Mouse (Mus musculus): ENCODE data around the gene Scube1. TPM values are rescaled to one million over a fixed set of nuclear protein-coding genes. Genes with fewer than 3 reads are reported as not detected.

Gene Scube1
- polyA plus RNA-seq, 1 experiment from 2014 or later, result 3.6 TPM

GRCm38 (mm10) chr15:83696681-83697381 is 28.0 kb downstream of the Scube1 start:
- Histone ChIP-seq H3K9ac (ENCODE audit: low read depth, low read length) (no peak overlapping the region), H3K4me3 (ENCODE audit: low read length) (no peak overlapping the region), H3K36me3 (ENCODE audit: control insufficient read depth, insufficient read depth, low read length) (no peaks in the 10 kb centered on the region), H3K27ac (ENCODE audit: low read length) (no peak overlapping the region; the same call in 1 of the 2 replicates), H3K4me2 (ENCODE audit: low read depth, low read length) (no peak overlapping the region), H3K27me3 (replicated peaks; ENCODE audit: control insufficient read depth, insufficient read depth, low read length) (no peaks in the 10 kb centered on the region), H3K9me3 (ENCODE audit: control insufficient read depth, low read length) (no peaks in the 10 kb centered on the region), H3K4me1 (ENCODE audit: control insufficient read depth, insufficient read depth, low read length) (peaks cover 9% of the 10 kb centered on the region; the same call in 1 of the 2 replicates)
- WGBS, result 45% methylated on average over 14 of the region's 14 CpGs
- ATAC-seq, result no peak

- no peak overlapping the region for H3K4me2 ChIP-seq (ENCODE audit: low read depth, low read length)
- H3K9me3 ChIP-seq (ENCODE audit: control insufficient read depth, low read length), result no peaks in the 10 kb centered on the region
- no peak overlapping the region for H3K9ac ChIP-seq (ENCODE audit: low read depth, low read length)
- H3K4me3 ChIP-seq (ENCODE audit: low read length), result no peak overlapping the region
- H3K27me3 ChIP-seq (replicated peaks; ENCODE audit: control insufficient read depth, insufficient read depth, low read length), result no peaks in the 10 kb centered on the region
- ATAC-seq, result no peak
- H3K27ac ChIP-seq (ENCODE audit: low read length), result no peak overlapping the region
- 72% methylated on average over 11 of the region's 11 CpGs for WGBS
- H3K4me1 ChIP-seq (ENCODE audit: control insufficient read depth, insufficient read depth, low read length), result peaks cover 9% of the 10 kb centered on the region
- no peaks in the 10 kb centered on the region for H3K36me3 ChIP-seq (ENCODE audit: control insufficient read depth, insufficient read depth, low read length)
These were observed 29.7 kb downstream of the Scube1 start for GRCm38 (mm10) chr15:83695159-83695558.

GRCm38 (mm10) chr15:83691901-83692361 is 32.9 kb downstream of the Scube1 start:
- 37% methylated on average over 8 of the region's 8 CpGs for WGBS
- peaks cover 2% of the 10 kb centered on the region; the same call in 1 of the 2 replicates for H3K4me1 ChIP-seq (ENCODE audit: control insufficient read depth, insufficient read depth, low read length)
- no peaks in the 10 kb centered on the region for H3K36me3 ChIP-seq (ENCODE audit: control insufficient read depth, insufficient read depth, low read length)
- H3K27me3 ChIP-seq (replicated peaks; ENCODE audit: control insufficient read depth, insufficient read depth, low read length), result no peaks in the 10 kb centered on the region
- no peak overlapping the region for H3K9ac ChIP-seq (ENCODE audit: low read depth, low read length)
- peak; percentile 39; the same call in 1 of the 2 replicates for ATAC-seq
- no peak overlapping the region for H3K4me3 ChIP-seq (ENCODE audit: low read length)
- H3K27ac ChIP-seq (ENCODE audit: low read length), result peak overlapping the region; percentile 20; the same call in 1 of the 2 replicates
- no peak overlapping the region for H3K4me2 ChIP-seq (ENCODE audit: low read depth, low read length)
- H3K9me3 ChIP-seq (ENCODE audit: control insufficient read depth, low read length), result no peaks in the 10 kb centered on the region

- Histone ChIP-seq H3K4me1 (ENCODE audit: control insufficient read depth, insufficient read depth, low read length) (peaks cover 5% of the 10 kb centered on the region), H3K4me3 (ENCODE audit: low read length) (no peak overlapping the region), H3K27me3 (replicated peaks; ENCODE audit: control insufficient read depth, insufficient read depth, low read length) (no peaks in the 10 kb centered on the region), H3K9ac (ENCODE audit: low read depth, low read length) (no peak overlapping the region), H3K36me3 (ENCODE audit: control insufficient read depth, insufficient read depth, low read length) (no peaks in the 10 kb centered on the region), H3K4me2 (ENCODE audit: low read depth, low read length) (no peak overlapping the region), H3K27ac (ENCODE audit: low read length) (no peak overlapping the region), H3K9me3 (ENCODE audit: control insufficient read depth, low read length) (no peaks in the 10 kb centered on the region)
- ATAC-seq, result no peak
- 58% methylated on average over 12 of the region's 12 CpGs for WGBS
These were observed 34.9 kb downstream of the Scube1 start for GRCm38 (mm10) chr15:83689946-83690345.

GRCm38 (mm10) chr15:83686601-83687000 is 38.2 kb downstream of the Scube1 start:
- Histone ChIP-seq H3K9me3 (ENCODE audit: control insufficient read depth, low read length) (no peaks in the 10 kb centered on the region), H3K4me2 (ENCODE audit: low read depth, low read length) (no peak overlapping the region), H3K27me3 (replicated peaks; ENCODE audit: control insufficient read depth, insufficient read depth, low read length) (no peaks in the 10 kb centered on the region), H3K36me3 (ENCODE audit: control insufficient read depth, insufficient read depth, low read length) (no peaks in the 10 kb centered on the region), H3K4me3 (ENCODE audit: low read length) (no peak overlapping the region), H3K27ac (ENCODE audit: low read length) (no peak overlapping the region), H3K4me1 (ENCODE audit: control insufficient read depth, insufficient read depth, low read length) (peaks cover 3% of the 10 kb centered on the region), H3K9ac (ENCODE audit: low read depth, low read length) (no peak overlapping the region)
- no peak for ATAC-seq
- 57% methylated on average over 9 of the region's 9 CpGs for WGBS

- WGBS, result 93% methylated on average over 3 of the region's 3 CpGs
- ATAC-seq, result no peak
- no peak overlapping the region for H3K4me3 ChIP-seq (ENCODE audit: low read length)
These were observed 38.9 kb downstream of the Scube1 start for GRCm38 (mm10) chr15:83685950-83686349.

GRCm38 (mm10) chr15:83683051-83683561 is 41.7 kb downstream of the Scube1 start:
- H3K27ac ChIP-seq (ENCODE audit: low read length), result no peak overlapping the region
- no peak overlapping the region for H3K4me2 ChIP-seq (ENCODE audit: low read depth, low read length)
- 0 out of 2 replicates have a peak, but pooled peaks have one; percentile 21 for ATAC-seq
- WGBS, result 46% methylated on average over 15 of the region's 15 CpGs
- no peak overlapping the region for H3K9ac ChIP-seq (ENCODE audit: low read depth, low read length)
- H3K9me3 ChIP-seq (ENCODE audit: control insufficient read depth, low read length), result no peaks in the 10 kb centered on the region
- 0 out of 2 replicates have a peak, but pooled peaks cover 6% of the 10 kb centered on the region for H3K27me3 ChIP-seq (replicated peaks; ENCODE audit: control insufficient read depth, insufficient read depth, low read length)
- H3K4me1 ChIP-seq (ENCODE audit: control insufficient read depth, insufficient read depth, low read length), result peaks cover 15% of the 10 kb centered on the region
- H3K36me3 ChIP-seq (ENCODE audit: control insufficient read depth, insufficient read depth, low read length), result no peaks in the 10 kb centered on the region
- no peak overlapping the region for H3K4me3 ChIP-seq (ENCODE audit: low read length)

More at GRCm38 (mm10) chr15:83685950-83686349, 38.9 kb downstream of the Scube1 start:
- Histone ChIP-seq H3K36me3 (ENCODE audit: control insufficient read depth, insufficient read depth, low read length) (no peaks in the 10 kb centered on the region), H3K9ac (ENCODE audit: low read depth, low read length) (no peak overlapping the region), H3K4me2 (ENCODE audit: low read depth, low read length) (no peak overlapping the region), H3K4me1 (ENCODE audit: control insufficient read depth, insufficient read depth, low read length) (peaks cover 3% of the 10 kb centered on the region), H3K27ac (ENCODE audit: low read length) (no peak overlapping the region), H3K9me3 (ENCODE audit: control insufficient read depth, low read length) (no peaks in the 10 kb centered on the region), H3K27me3 (replicated peaks; ENCODE audit: control insufficient read depth, insufficient read depth, low read length) (no peaks in the 10 kb centered on the region)

- Histone ChIP-seq H3K27ac (ENCODE audit: low read length) (no peak overlapping the region), H3K36me3 (ENCODE audit: control insufficient read depth, insufficient read depth, low read length) (no peaks in the 10 kb centered on the region), H3K9me3 (ENCODE audit: control insufficient read depth, low read length) (no peaks in the 10 kb centered on the region), H3K27me3 (replicated peaks; ENCODE audit: control insufficient read depth, insufficient read depth, low read length) (0 out of 2 replicates have a peak, but pooled peaks cover 9% of the 10 kb centered on the region), H3K4me2 (ENCODE audit: low read depth, low read length) (no peak overlapping the region), H3K4me3 (ENCODE audit: low read length) (no peak overlapping the region), H3K9ac (ENCODE audit: low read depth, low read length) (no peak overlapping the region), H3K4me1 (ENCODE audit: control insufficient read depth, insufficient read depth, low read length) (peaks cover 15% of the 10 kb centered on the region)
- WGBS, result 80% methylated on average over 7 of the region's 7 CpGs
- ATAC-seq, result no peak
These were observed 44.5 kb downstream of the Scube1 start for GRCm38 (mm10) chr15:83680300-83680699.

GRCm38 (mm10) chr15:83679729-83680128 is 45.1 kb downstream of the Scube1 start:
- no peak overlapping the region for H3K4me2 ChIP-seq (ENCODE audit: low read depth, low read length)
- H3K4me3 ChIP-seq (ENCODE audit: low read length), result no peak overlapping the region
- no peak overlapping the region for H3K27ac ChIP-seq (ENCODE audit: low read length)
- H3K27me3 ChIP-seq (replicated peaks; ENCODE audit: control insufficient read depth, insufficient read depth, low read length), result 0 out of 2 replicates have a peak, but pooled peaks cover 9% of the 10 kb centered on the region
- 70% methylated on average over 5 of the region's 5 CpGs for WGBS
- no peak overlapping the region for H3K9ac ChIP-seq (ENCODE audit: low read depth, low read length)
- H3K9me3 ChIP-seq (ENCODE audit: control insufficient read depth, low read length), result no peaks in the 10 kb centered on the region
- no peaks in the 10 kb centered on the region for H3K36me3 ChIP-seq (ENCODE audit: control insufficient read depth, insufficient read depth, low read length)
- ATAC-seq, result no peak
- peaks cover 15% of the 10 kb centered on the region for H3K4me1 ChIP-seq (ENCODE audit: control insufficient read depth, insufficient read depth, low read length)

Data from intestine, embryonic 16.5 days (tissue).